Mouse (Mus musculus) cerebellum, postnatal 36 days (tissue): ENCODE measurements around the gene Bmp5.
A peak's percentile ranks its signal among the peaks of the same experiment; 100 is the strongest.

Source experiments
- DNase-seq, 2 experiments: peaks; one replicate each; pipeline ENCODE4 v3.0.0; 2021 to 2022; ENCODE audit warnings: mixed read lengths in 2 of 2

The Bmp5 gene

GRCm38 (mm10) chr9:75840841-75841240 is 65.7 kb downstream of the Bmp5 start:
- no peak for DNase-seq

GRCm38 (mm10) chr9:75846010-75846409 is 70.8 kb downstream of the Bmp5 start:
- DNase-seq = no peak

- DNase-seq = no peak
These were observed 75.6 kb downstream of the Bmp5 start for GRCm38 (mm10) chr9:75850670-75851228.

GRCm38 (mm10) chr9:75858161-75858560 is 83.0 kb downstream of the Bmp5 start:
- no peak for DNase-seq

- DNase-seq = no peak
These were observed 83.8 kb downstream of the Bmp5 start for GRCm38 (mm10) chr9:75858939-75859338.

GRCm38 (mm10) chr9:75870332-75871177 is 95.4 kb downstream of the Bmp5 start:
- DNase-seq = no peak

- DNase-seq = no peak
These were observed 101.2 kb downstream of the Bmp5 start for GRCm38 (mm10) chr9:75876333-75876732.

GRCm38 (mm10) chr9:75883481-75884190 is 108.5 kb downstream of the Bmp5 start:
- peak; percentile 44 to 47 for DNase-seq

GRCm38 (mm10) chr9:75886801-75887544 is 111.8 kb downstream of the Bmp5 start:
- no peak for DNase-seq

- DNase-seq = no peak
These were observed 121.8 kb downstream of the Bmp5 start for GRCm38 (mm10) chr9:75896918-75897317.

GRCm38 (mm10) chr9:75898022-75898421 is 122.9 kb downstream of the Bmp5 start:
- no peak for DNase-seq

- no peak for DNase-seq
These were observed 126.1 kb downstream of the Bmp5 start for GRCm38 (mm10) chr9:75901219-75901618.

GRCm38 (mm10) chr9:75905497-75905896 is 130.3 kb downstream of the Bmp5 start:
- no peak for DNase-seq

GRCm38 (mm10) chr9:75910112-75910799 is 135.1 kb downstream of the Bmp5 start:
- DNase-seq = no peak

- no peak for DNase-seq
These were observed 136.4 kb downstream of the Bmp5 start for GRCm38 (mm10) chr9:75911542-75911941.

- DNase-seq = no peak
These were observed 140.9 kb downstream of the Bmp5 start for GRCm38 (mm10) chr9:75916027-75916426.

GRCm38 (mm10) chr9:75927196-75927880 is 152.2 kb downstream of the Bmp5 start:
- no peak for DNase-seq

- DNase-seq = no peak
These were observed 152.9 kb downstream of the Bmp5 start for GRCm38 (mm10) chr9:75928068-75928467.

- no peak for DNase-seq
These were observed 169.5 kb downstream of the Bmp5 start for GRCm38 (mm10) chr9:75944663-75945062.
